Mouse (Mus musculus) ES-Bruce4 (cell line): Measurements from ENCODE around the gene 1520401A03Rik.

Experiments
- CTCF ChIP-seq: IDR thresholded peaks from one replicate; pipeline ENCODE4 v1.8.1; 2011; ENCODE audit warnings: low read depth, low read length
- EP300 ChIP-seq: IDR thresholded peaks from 2 replicates; pipeline ENCODE4 v1.6.1; 2011; ENCODE audit warnings: low read depth, low read length; ENCODE audit not compliant: insufficient read depth
- POLR2A ChIP-seq: IDR thresholded peaks from one replicate; pipeline ENCODE4 v1.8.1; 2011; ENCODE audit warnings: low read length; ENCODE audit not compliant: insufficient read depth

GRCm38 (mm10) chr17:23674271-23674952, 48.2 kb downstream of the 1520401A03Rik start:
- TF ChIP-seq EP300 (no peak), CTCF (no peak), POLR2A (no peak)
